Mouse (Mus musculus): Measurements from ENCODE around the gene Gm9040.
"Not testable (repeated sequence)": the region's sequence is repeated elsewhere in the genome, so short reads cannot be mapped to it uniquely, and the experiment has no call there.

Gene Gm9040

DNA sequence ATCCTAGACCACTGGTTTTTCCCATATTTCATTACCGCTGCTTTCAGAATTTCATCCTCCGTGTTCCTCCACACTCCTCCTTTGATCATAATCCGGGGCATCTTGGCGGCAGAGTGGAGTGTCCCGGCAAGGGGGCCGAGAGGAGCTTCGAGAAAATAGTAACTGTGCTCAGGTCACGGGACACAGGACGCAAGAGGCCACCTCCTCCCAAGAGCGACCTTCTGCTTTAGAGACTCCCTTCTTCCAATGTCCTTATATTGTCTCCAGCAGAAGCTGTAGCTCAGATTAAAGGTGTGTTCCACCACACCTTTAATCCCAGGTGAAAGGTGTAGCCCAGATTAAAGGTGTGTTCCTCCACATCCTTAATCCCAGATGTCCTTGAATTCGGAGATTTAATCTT is at the start of gene Gm9040:
Gm9040 (minus strand) TSS at position 101 of the 400 bp plus-strand sequence.
- DNase-seq (ENCODE audit: low read depth, low spot score): not testable (repeated sequence)

DNA sequence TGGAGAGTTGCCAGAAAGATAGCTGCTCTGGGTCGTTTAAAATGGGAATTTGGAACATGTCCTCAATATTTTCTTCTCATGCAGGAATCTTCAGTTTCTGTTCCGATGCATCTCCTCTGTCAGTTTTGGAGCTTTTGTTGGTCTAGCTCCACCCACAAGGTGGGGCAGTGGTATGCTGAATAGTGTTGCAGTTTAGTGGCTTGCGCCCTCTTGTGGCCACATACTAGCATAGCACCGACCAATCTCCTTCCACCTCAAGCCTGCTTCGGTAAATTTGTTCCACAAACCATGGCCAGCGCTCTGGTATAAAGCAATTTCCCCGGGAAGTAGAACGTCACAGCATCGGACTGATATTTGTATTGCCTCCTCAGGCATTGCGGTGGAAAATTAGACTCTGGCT is 43.7 kb upstream of the Gm9040 start:
- peak; percentile 89 for DNase-seq (ENCODE audit: low read depth, low spot score)
- no peaks in the 10 kb centered on the region for H3K27me3 ChIP-seq (ENCODE audit: control insufficient read depth, insufficient read depth, low read length, poor library complexity, severe bottlenecking)
- H3K36me3 ChIP-seq (ENCODE audit: control insufficient read depth, insufficient read depth, low read length, poor library complexity, severe bottlenecking): no peaks in the 10 kb centered on the region

More for the DNA sequence above, at the start of gene Gm9040:
- H3K27me3 ChIP-seq (ENCODE audit: control insufficient read depth, insufficient read depth, low read length, poor library complexity, severe bottlenecking); H3K36me3 ChIP-seq (ENCODE audit: control insufficient read depth, insufficient read depth, low read length, poor library complexity, severe bottlenecking): not testable (repeated sequence)

DNA sequence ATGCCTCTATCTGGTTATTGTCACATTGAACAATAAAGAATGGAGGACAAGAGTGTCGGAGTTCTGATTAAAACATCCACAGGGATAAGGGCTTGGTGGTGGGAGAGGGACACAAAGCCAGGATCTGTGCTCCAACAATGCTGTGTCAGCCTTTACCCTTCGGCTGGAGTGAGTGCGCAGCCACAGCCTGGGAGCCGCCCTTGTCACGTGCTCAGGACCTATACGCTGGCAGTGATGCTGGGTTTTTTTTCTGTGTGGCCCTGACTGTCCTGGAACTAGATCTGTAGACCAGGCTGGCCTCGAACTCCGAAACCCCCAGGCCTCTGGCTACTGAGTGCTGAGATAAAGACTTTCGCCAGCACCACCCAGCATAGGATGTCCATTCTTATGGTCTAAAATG is 42.7 kb upstream of the Gm9040 start:
- Histone ChIP-seq H3K36me3 (ENCODE audit: control insufficient read depth, insufficient read depth, low read length, poor library complexity, severe bottlenecking) (no peaks in the 10 kb centered on the region), H3K27me3 (ENCODE audit: control insufficient read depth, insufficient read depth, low read length, poor library complexity, severe bottlenecking) (no peaks in the 10 kb centered on the region)
- DNase-seq (ENCODE audit: low read depth, low spot score): no peak

DNA sequence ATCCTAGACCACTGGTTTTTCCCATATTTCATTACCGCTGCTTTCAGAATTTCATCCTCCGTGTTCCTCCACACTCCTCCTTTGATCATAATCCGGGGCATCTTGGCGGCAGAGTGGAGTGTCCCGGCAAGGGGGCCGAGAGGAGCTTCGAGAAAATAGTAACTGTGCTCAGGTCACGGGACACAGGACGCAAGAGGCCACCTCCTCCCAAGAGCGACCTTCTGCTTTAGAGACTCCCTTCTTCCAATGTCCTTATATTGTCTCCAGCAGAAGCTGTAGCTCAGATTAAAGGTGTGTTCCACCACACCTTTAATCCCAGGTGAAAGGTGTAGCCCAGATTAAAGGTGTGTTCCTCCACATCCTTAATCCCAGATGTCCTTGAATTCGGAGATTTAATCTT is 27.2 kb upstream of the Gm9040 start, which contains the start of gene Gm9049:
Gm9049 (minus strand) TSS at position 101 of the 400 bp plus-strand sequence.
- not testable (repeated sequence) for DNase-seq (ENCODE audit: low read depth, low spot score); H3K27me3 ChIP-seq (ENCODE audit: control insufficient read depth, insufficient read depth, low read length, poor library complexity, severe bottlenecking); H3K36me3 ChIP-seq (ENCODE audit: control insufficient read depth, insufficient read depth, low read length, poor library complexity, severe bottlenecking)

DNA sequence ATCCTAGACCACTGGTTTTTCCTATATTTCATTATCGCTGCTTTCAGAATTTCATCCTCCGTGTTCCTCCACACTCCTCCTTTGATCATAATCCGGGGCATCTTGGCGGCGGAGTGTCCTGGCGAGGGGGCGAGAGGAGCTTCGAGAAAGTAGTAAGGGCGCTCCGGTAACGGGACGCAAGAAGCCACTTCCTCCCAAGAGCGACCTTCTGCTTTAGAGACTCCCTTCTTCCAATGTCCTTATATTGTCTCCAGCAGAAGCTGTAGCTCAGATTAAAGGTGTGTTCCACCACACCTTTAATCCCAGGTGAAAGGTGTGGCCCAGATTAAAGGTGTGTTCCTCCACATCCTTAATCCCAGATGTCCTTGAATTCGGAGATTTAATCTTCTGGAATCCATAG is 21.8 kb upstream of the Gm9040 start, which contains the start of gene Gm9048:
Gm9048 (minus strand) TSS at position 101 of the 400 bp plus-strand sequence.
- not testable (repeated sequence) for H3K27me3 ChIP-seq (ENCODE audit: control insufficient read depth, insufficient read depth, low read length, poor library complexity, severe bottlenecking); DNase-seq (ENCODE audit: low read depth, low spot score); H3K36me3 ChIP-seq (ENCODE audit: control insufficient read depth, insufficient read depth, low read length, poor library complexity, severe bottlenecking)

DNA sequence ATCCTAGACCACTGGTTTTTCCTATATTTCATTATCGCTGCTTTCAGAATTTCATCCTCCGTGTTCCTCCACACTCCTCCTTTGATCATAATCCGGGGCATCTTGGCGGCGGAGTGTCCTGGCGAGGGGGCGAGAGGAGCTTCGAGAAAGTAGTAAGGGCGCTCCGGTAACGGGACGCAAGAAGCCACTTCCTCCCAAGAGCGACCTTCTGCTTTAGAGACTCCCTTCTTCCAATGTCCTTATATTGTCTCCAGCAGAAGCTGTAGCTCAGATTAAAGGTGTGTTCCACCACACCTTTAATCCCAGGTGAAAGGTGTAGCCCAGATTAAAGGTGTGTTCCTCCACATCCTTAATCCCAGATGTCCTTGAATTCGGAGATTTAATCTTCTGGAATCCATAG is 16.4 kb upstream of the Gm9040 start, which contains the start of gene Gm9046:
Gm9046 (minus strand) TSS at position 101 of the 400 bp plus-strand sequence.
- not testable (repeated sequence) for H3K36me3 ChIP-seq (ENCODE audit: control insufficient read depth, insufficient read depth, low read length, poor library complexity, severe bottlenecking); DNase-seq (ENCODE audit: low read depth, low spot score); H3K27me3 ChIP-seq (ENCODE audit: control insufficient read depth, insufficient read depth, low read length, poor library complexity, severe bottlenecking)

DNA sequence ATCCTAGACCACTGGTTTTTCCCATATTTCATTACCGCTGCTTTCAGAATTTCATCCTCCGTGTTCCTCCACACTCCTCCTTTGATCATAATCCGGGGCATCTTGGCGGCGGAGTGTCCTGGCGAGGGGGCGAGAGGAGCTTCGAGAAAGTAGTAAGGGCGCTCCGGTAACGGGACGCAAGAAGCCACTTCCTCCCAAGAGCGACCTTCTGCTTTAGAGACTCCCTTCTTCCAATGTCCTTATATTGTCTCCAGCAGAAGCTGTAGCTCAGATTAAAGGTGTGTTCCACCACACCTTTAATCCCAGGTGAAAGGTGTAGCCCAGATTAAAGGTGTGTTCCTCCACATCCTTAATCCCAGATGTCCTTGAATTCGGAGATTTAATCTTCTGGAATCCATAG is 11.0 kb upstream of the Gm9040 start, which contains the start of gene Gm9045:
Gm9045 (minus strand) TSS at position 101 of the 400 bp plus-strand sequence.
- not testable (repeated sequence) for H3K27me3 ChIP-seq (ENCODE audit: control insufficient read depth, insufficient read depth, low read length, poor library complexity, severe bottlenecking); DNase-seq (ENCODE audit: low read depth, low spot score); H3K36me3 ChIP-seq (ENCODE audit: control insufficient read depth, insufficient read depth, low read length, poor library complexity, severe bottlenecking)

DNA sequence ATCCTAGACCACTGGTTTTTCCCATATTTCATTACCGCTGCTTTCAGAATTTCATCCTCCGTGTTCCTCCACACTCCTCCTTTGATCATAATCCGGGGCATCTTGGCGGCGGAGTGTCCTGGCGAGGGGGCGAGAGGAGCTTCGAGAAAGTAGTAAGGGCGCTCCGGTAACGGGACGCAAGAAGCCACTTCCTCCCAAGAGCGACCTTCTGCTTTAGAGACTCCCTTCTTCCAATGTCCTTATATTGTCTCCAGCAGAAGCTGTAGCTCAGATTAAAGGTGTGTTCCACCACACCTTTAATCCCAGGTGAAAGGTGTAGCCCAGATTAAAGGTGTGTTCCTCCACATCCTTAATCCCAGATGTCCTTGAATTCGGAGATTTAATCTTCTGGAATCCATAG is 5.5 kb upstream of the Gm9040 start, which contains the start of gene Gm9044:
Gm9044 (minus strand) TSS at position 101 of the 400 bp plus-strand sequence.
- not testable (repeated sequence) for DNase-seq (ENCODE audit: low read depth, low spot score); H3K36me3 ChIP-seq (ENCODE audit: control insufficient read depth, insufficient read depth, low read length, poor library complexity, severe bottlenecking); H3K27me3 ChIP-seq (ENCODE audit: control insufficient read depth, insufficient read depth, low read length, poor library complexity, severe bottlenecking)

DNA sequence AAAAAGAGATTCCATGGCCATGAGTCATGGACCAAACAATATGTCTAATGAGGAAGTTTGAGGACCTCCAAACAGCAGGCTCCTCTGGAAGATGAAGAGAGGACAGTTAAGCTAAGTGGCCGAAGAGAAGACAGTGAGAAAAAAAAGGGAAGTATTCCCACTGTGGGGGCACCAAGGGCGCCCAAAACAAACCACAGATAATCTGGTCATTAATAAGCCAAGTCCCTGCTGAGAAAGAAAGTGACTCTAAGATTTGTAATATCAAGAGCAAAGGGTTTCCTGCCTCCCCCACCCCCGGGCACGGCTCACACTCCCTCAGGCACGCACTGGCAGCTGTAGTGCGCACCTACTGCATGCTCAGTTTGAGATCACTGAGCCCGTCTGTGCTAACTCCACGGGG is 7.7 kb downstream of the Gm9040 start:
- no peaks in the 10 kb centered on the region for H3K36me3 ChIP-seq (ENCODE audit: control insufficient read depth, insufficient read depth, low read length, poor library complexity, severe bottlenecking)
- DNase-seq (ENCODE audit: low read depth, low spot score): no peak
- no peaks in the 10 kb centered on the region for H3K27me3 ChIP-seq (ENCODE audit: control insufficient read depth, insufficient read depth, low read length, poor library complexity, severe bottlenecking)

DNA sequence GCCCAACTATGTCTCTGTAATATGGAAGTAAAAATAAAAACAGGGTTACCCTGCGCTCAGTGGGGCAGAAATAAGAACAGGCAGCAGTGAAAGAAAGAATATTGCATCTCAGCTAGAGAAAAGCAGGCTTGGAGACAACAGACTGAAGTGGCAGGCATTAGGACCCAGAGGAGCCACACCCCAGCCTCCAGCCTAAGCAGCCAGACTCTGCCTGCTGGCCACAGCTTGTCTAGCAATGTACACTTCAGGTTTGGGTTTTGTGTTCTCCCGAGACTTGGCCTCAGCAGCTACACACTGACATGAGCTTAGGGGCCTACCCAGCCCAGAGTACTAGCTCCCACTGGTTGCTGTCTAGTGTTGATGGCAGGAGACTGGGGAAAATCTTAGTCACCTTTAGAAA is 24.6 kb downstream of the Gm9040 start:
- not testable (repeated sequence) for H3K27me3 ChIP-seq (ENCODE audit: control insufficient read depth, insufficient read depth, low read length, poor library complexity, severe bottlenecking); DNase-seq (ENCODE audit: low read depth, low spot score); H3K36me3 ChIP-seq (ENCODE audit: control insufficient read depth, insufficient read depth, low read length, poor library complexity, severe bottlenecking)

DNA sequence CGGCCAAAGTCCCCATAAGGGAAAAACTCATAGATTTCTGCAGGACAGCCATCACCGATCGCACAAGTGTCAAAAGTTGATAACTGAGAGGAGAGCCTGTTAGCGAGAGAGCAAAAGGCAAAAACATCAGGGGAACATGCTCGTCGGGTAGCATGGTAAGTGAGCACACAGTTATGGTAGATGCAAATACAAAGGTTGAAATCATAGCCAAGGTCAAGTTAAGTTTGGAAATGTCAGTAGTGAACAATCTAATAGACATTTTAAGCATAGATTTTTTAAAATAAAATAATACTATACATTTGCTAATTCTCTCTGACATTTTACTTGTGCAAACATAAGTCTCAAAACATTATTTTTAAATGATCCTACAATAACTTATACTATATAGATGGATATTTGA is 31.8 kb downstream of the Gm9040 start, which contains the start of gene Iltifb:
Iltifb (minus strand) TSS at position 101 of the 400 bp plus-strand sequence.
- no peaks in the 10 kb centered on the region for H3K27me3 ChIP-seq (ENCODE audit: control insufficient read depth, insufficient read depth, low read length, poor library complexity, severe bottlenecking)
- H3K36me3 ChIP-seq (ENCODE audit: control insufficient read depth, insufficient read depth, low read length, poor library complexity, severe bottlenecking): no peaks in the 10 kb centered on the region
- no peak for DNase-seq (ENCODE audit: low read depth, low spot score)

DNA sequence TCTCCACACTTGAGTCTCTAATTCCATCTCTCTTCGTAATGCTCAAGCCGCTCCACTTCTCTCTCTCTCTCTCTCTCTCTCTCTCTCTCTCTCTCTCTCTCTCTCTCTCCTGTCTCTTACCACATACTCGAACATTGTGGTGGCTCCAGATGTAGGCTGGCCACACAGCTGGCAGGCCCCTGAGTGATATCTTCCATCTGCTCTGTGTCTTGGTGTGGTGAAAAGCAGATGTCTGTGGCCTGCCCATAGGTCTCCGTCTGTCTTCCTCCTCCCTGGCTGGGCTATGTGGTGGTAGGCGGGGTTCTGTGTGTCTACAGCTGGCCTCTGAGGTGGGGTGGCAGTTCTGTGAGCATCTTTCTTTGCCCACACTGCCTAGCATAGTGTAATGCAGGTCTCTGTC is 43.8 kb downstream of the Gm9040 start:
- H3K27me3 ChIP-seq (ENCODE audit: control insufficient read depth, insufficient read depth, low read length, poor library complexity, severe bottlenecking); DNase-seq (ENCODE audit: low read depth, low spot score); H3K36me3 ChIP-seq (ENCODE audit: control insufficient read depth, insufficient read depth, low read length, poor library complexity, severe bottlenecking): not testable (repeated sequence)

DNA sequence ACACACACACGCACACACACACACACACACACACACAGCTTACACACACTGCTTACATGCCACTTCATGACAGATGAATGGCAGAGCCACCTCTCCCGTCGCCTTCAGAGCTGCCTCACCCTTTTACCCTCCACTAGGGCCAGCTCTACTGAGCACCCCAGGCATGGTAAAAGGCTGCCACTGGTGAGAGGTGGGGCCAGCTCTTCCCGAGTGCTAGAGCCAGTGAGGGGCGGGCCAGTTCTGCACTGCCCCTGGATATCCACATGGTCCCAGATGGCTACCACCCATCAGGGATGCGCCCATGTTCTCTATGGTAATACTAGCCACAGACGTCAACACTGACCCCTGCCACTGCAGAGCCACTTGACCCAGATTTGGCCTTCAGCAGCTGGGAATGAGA is 44.2 kb downstream of the Gm9040 start:
- DNase-seq (ENCODE audit: low read depth, low spot score); H3K27me3 ChIP-seq (ENCODE audit: control insufficient read depth, insufficient read depth, low read length, poor library complexity, severe bottlenecking); H3K36me3 ChIP-seq (ENCODE audit: control insufficient read depth, insufficient read depth, low read length, poor library complexity, severe bottlenecking): not testable (repeated sequence)

DNA sequence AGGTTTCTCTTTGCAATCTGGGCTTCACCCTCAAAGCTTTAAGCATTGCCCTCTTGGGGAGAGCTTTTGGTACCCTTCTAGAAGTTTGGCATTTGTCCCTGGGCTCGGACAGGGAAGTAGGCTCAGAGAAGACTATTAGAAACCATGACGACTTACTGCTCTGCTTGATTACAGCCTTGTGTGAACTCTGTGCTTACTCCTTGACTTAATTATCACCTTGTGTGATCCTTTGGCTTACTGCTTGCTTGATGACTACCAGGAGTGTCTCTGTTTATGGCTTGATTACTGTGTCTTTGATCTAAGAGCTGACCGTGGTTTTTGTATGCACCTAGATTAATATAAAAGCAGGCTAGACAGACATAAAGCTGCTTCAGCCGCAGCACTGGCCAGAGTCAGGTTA is 48.7 kb downstream of the Gm9040 start:
- H3K36me3 ChIP-seq (ENCODE audit: control insufficient read depth, insufficient read depth, low read length, poor library complexity, severe bottlenecking); H3K27me3 ChIP-seq (ENCODE audit: control insufficient read depth, insufficient read depth, low read length, poor library complexity, severe bottlenecking); DNase-seq (ENCODE audit: low read depth, low spot score): not testable (repeated sequence)
